Mouse (Mus musculus): ENCODE measurements around the gene D17H6S53E.

Gene D17H6S53E

GRCm38 (mm10) chr17:35126206-35126611 lies at the start of gene D17H6S53E:
Gene D17H6S53E (plus strand): TSS chr17:35126373.
- peak; percentile 62 for DNase-seq (ENCODE audit: low spot score)

DNA sequence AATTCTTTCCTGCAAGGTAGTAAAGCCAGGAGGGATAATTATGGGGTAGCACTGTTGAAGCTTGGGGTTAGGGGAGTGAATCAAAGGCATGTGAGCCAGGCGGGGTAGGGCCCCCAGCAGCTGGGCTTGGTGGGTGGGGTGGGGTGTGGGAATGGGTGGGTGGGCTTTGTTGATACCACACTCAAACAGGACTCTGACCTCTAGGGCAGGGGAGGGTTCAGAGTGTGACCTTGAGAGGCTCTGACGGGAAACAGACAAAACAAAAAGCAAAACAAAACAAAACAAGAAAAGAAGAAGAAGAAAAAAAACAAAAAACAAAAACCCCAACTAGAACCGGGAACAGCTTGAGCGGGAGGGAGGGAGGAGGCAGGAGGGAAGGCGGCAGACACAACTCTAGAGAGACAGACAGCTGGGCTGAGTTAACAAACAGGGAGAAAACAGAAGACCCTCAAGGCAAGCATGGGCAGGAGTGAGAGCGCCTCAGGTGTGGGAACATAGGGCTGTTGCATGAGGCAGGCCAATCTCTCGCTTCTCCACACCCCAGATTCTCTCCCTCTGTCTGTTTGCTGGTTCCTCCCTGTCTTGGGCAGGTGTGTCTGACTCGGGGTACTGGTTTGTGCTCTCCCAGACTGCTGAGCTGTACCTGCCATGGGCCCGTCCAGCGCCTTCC lies 49.5 kb upstream of the D17H6S53E start, which contains the start of gene Ly6g6e:
Ly6g6e (plus strand) TSS at position 396 of the 670 bp plus-strand sequence.
- no peak for DNase-seq (ENCODE audit: low spot score)

DNA sequence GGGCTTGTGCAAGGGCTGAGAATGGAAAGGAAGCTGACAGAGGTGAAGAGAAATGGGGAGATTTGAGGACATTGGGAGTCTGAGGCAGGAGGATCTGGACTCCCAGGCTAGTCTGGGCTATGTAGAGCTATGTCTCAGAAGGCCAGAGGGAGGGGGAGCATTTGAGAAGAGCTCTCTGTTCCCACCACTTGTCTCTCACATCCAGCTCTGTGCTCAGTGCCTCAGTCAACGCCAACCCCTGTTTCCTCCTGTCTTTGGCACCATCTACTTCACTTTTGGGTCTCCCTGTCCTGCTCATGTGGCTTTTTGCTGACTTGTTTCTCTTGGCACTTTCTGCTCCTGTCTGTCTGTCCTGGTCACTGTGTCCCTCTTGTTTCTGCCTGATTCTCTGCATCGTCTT lies 48.9 kb upstream of the D17H6S53E start:
- DNase-seq (ENCODE audit: low spot score): no peak

- no peak for DNase-seq (ENCODE audit: low spot score)
Measured at GRCm38 (mm10) chr17:35077786-35078233, 48.4 kb upstream of the D17H6S53E start, which contains the start of gene Ly6g6d. Gene Ly6g6d (minus strand): TSS chr17:35078065.

- DNase-seq (ENCODE audit: low spot score): no peak
Measured at GRCm38 (mm10) chr17:35079778-35080177, 46.4 kb upstream of the D17H6S53E start.

GRCm38 (mm10) chr17:35080248-35080647 lies 45.9 kb upstream of the D17H6S53E start:
- DNase-seq (ENCODE audit: low spot score): no peak

DNA sequence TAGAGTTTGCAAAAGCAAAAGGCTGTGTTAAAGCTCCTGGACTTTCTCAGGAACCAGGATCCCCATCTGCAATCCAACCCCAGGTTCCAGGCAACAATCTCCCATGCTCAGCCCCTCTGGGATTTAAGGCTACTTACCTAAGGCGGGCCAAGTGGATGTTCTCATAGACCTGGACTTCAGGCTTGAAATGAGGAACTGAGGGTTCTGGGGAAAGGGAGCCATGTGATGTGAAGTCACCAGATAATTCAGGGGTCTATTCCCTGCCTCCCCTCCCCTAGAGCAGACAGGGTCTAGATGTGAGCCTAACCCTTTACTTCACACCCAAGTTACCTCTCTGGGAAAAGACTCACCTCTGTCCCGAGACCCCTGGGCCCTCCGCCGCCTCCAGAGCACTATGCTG lies 45.5 kb upstream of the D17H6S53E start:
- DNase-seq (ENCODE audit: low spot score): no peak

DNA sequence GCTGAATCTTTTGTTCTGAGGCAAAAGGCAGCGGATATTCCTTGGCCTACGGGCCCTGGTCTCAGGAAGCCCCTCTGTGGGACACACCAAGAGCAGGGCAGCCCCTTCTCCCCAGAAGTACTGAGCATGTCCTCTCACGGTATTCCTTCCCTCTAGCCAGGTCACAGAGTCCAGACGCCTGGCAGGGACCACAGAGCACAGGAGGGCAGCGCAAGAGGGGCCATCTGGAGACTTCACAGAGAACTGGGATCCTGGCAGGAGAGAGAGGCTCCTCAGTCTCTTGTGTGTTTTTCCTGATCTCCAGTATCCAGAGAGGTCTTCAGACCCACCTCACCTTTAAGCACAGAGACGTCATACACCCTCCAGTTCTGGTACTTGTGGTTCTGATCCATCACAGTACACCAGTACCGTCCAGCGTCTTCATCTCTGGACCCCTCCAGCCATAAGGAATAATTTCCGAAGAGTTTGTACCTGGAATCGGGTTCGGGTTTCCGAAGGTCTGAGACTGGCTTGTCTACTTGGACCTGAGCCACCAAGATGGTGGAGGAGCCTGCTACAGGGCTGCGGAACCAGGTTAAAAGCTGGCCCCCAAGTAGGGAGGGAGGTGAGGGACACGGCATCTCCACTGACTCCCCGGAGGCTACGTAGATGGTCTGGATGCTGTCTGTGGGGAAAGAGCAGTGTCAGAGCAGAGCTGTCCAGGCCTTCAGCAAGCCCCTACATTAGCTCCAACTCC lies 43.2 kb upstream of the D17H6S53E start:
- no peak for DNase-seq (ENCODE audit: low spot score)

GRCm38 (mm10) chr17:35083929-35084497 lies 42.2 kb upstream of the D17H6S53E start:
- DNase-seq (ENCODE audit: low spot score): no peak

DNA sequence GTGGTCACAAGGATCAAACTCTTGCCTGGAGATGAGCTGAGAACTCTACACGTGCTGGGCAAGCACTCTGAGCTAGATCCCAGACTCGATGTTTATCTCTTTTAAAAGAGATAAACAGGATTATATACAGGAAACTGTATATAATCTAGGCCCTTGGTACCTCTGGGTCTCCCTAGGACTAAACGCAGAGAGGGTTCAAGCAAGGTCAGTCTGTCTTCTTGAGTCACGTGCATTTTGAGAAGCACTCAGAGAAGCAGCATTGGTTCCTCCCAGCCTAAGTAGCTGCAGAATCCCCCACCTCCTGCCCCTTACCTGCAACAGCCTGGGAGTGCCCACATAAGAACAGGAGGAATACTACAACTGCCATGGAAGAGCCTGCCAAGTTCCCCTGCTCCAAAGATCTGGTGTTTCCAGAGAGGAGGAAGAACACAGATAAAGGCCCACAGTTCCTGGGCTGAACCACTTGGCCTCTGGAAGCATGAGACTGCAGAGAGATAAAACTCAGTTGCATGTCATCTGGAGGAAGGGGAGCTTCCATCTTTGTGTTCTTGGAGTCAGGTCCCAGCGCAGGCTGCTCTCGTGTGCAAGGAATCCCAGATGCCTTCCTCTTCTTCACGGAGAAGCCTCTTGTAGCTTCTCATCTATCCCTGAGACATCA lies 40.8 kb upstream of the D17H6S53E start, which contains the start of gene Ly6g6f:
Ly6g6f (minus strand) TSS at position 403 of the 658 bp plus-strand sequence.
- no peak for DNase-seq (ENCODE audit: low spot score)

DNA sequence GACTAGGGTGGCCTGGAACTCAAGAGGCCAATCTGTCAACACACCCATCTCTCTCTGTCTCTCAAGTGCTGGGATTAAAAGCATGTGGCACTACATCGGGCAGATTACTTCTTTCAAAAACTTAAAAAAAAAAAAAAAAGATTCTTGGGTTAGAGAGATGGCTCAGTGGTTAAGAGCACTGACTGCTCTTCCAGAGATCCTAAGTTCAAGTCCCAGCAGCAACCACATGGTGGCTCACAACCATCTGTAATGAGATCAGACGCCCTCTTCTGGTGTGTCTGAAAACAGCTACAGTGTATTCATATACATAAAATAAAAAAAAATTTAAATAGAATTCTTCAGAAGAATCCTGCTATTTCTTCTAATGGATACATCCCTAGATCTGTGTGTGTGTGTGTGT lies 38.0 kb upstream of the D17H6S53E start:
- no peak for DNase-seq (ENCODE audit: low spot score)

DNA sequence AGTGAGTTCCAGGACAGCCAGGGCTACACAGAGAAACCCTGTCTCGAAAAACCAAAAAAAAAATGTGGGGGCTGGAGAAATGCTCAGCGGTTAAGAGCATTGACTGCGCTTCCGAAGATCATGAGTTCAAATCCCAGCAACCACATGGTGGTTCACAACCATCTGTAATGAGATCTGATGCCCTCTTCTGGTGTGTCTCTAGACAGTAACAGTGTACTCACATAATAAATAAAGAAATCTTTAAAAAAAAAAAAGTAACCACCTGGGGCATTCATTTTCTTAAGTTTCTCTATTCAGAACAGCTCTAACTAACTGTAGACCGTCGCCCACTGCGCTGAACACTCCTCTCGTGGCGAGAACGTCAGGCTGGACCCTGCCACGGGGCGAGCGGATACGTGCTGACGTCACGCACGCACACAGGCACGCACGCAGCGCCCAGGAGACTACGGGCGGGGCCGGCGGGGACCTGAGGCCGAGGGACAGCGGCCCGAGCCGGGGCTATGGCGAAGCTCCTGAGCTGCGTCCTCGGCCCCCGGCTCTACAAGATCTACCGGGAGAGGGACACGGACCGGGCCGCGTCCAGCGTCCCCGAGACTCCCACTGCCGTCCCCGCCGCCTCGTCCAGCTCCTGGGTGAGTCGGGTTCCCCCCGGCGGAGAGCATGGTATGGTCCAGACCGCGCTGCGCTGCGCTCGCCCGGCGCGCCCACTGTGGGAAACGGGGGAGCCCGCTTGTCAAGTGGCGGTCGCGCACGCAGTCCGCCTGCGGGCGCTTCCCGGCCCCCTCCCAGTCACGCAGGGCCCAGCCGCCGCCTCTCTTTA lies 37.1 kb upstream of the D17H6S53E start, which contains the start of gene Abhd16a:
Abhd16a (plus strand) TSS at position 439 of the 820 bp plus-strand sequence.
- DNase-seq (ENCODE audit: low spot score): peak; percentile 86

DNA sequence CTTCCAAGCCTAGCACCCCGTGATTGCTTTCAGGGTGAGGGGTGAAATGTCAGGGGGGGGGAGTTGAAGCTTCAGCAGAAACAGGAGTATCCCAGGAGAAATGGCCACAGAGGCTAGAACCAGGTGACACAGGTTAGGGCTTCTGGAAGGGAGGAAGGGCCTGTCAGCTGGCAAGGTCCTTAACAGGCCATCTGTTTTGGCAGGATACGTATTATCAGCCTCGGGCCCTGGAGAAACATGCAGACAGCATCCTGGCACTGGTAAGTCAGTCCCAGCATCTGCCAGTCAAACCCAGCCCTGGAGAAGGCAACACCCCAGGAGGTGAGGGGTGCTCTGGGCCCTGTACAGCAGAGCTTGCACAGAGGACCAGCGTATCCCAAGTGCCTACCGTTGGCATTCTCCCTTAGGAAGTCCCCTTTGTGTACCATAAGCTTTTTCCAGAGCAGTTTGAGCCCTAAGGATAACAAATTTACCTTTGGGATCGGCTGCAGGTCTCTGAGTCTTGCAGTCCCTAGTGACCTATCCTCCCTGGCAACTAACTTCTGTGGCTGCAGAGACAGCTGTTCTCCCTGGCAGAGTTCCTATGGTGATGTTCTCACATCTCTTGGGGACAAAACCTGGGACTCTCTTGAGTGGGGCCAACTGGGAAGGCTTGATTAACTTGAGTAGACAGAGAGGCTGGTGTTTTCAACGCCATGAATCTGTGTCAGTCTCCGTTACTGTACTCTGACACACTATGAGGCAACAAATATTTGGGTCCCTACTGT lies 35.8 kb upstream of the D17H6S53E start:
- DNase-seq (ENCODE audit: low spot score): no peak

GRCm38 (mm10) chr17:35092403-35093198 lies 33.6 kb upstream of the D17H6S53E start:
- DNase-seq (ENCODE audit: low spot score): no peak

- no peak for DNase-seq (ENCODE audit: low spot score)
Measured at GRCm38 (mm10) chr17:35094475-35095365, 31.5 kb upstream of the D17H6S53E start.

- DNase-seq (ENCODE audit: low spot score): no peak
Measured at GRCm38 (mm10) chr17:35096597-35096996, 29.6 kb upstream of the D17H6S53E start.

- DNase-seq (ENCODE audit: low spot score): no peak
Measured at GRCm38 (mm10) chr17:35097164-35097655, 29.0 kb upstream of the D17H6S53E start.

- DNase-seq (ENCODE audit: low spot score): no peak
Measured at GRCm38 (mm10) chr17:35100196-35100765, 25.9 kb upstream of the D17H6S53E start.

Measured in ovary, postnatal 14 days (tissue).